Mouse (Mus musculus) heart, embryonic 16.5 days (tissue): ENCODE measurements around the gene Ibsp. TPM values are rescaled to one million over a fixed set of nuclear protein-coding genes. Genes with fewer than 3 reads are reported as not detected.
A peak's percentile ranks its signal among the peaks of the same experiment; 100 is the strongest.

Source experiments
- ATAC-seq: fragments of 200-750 bp; cut with Nextera tagmentation; replicated peaks from 2 replicates; pipeline ENCODE4 v1.8.0; 2017; ENCODE audit warnings: moderate number of reproducible peaks; ENCODE audit not compliant: insufficient read depth, low FRiP score; ENCODE audit errors: extremely low read depth
- H3K27ac ChIP-seq: fragments of 300-500 bp; sonication (generic); 2 replicates; pipeline ENCODE4 v1.5.1; 2014; ENCODE audit warnings: mild to moderate bottlenecking, low read length, control low read depth, moderate library complexity
- H3K27me3 ChIP-seq: fragments of 300-500 bp; sonication (generic); 2 replicates; pipeline ENCODE4 v1.6.1; 2014; ENCODE audit warnings: low read length, mixed read lengths; ENCODE audit not compliant: control insufficient read depth, insufficient read depth
- H3K36me3 ChIP-seq: fragments of 300-500 bp; sonication (generic); 2 replicates; pipeline ENCODE4 v1.6.1; 2014; ENCODE audit not compliant: control insufficient read depth, insufficient read depth
- H3K4me1 ChIP-seq: fragments of 300-500 bp; sonication (generic); 2 replicates; pipeline ENCODE4 v1.6.1; 2014; ENCODE audit warnings: low read length, mixed read lengths; ENCODE audit not compliant: control insufficient read depth, insufficient read depth
- H3K4me2 ChIP-seq: fragments of 300-500 bp; sonication (generic); 2 replicates; pipeline ENCODE4 v1.6.1; 2014; ENCODE audit warnings: low read depth, mild to moderate bottlenecking, control low read depth, low read length
- H3K4me3 ChIP-seq: fragments of 300-500 bp; sonication (generic); 2 replicates; pipeline ENCODE4 v1.5.1; 2014; ENCODE audit warnings: mild to moderate bottlenecking, control low read depth, low read length
- H3K9ac ChIP-seq: fragments of 300-500 bp; sonication (generic); 2 replicates; pipeline ENCODE4 v1.6.1; 2014; ENCODE audit warnings: low read length, control low read depth
- H3K9me3 ChIP-seq: fragments of 300-500 bp; sonication (generic); replicated peaks from 2 replicates; pipeline ENCODE4 v1.6.1; 2016; ENCODE audit warnings: low read length; ENCODE audit not compliant: control insufficient read depth
- WGBS: fragments of 180-500 bp; shearing (Covaris S2); extraction: QIAGEN DNeasy Blood & Tissue Kit; methylation state at CpG from one replicate; pipeline ENCODE4 v1.1.7; 2014; 5-methylcytosine and 5-hydroxymethylcytosine counted together
- polyA plus RNA-seq: library from polyadenylated mRNA; unstranded; fragments of >200 nt; fragmentation: Nextera tagmentation; extraction: Ambion mirVana; gene quantifications from 2 replicates; pipeline ENCODE4 v1.2.1, GENCODE M21; 2015

The Ibsp gene
- polyA plus RNA-seq, 1 experiment from 2014 or later, result 1.7 TPM

GRCm38 (mm10) chr5:104335962-104336361 is 37.0 kb downstream of the Ibsp start:
- H3K9me3 ChIP-seq, result no peaks in the 10 kb centered on the region
- WGBS, result 69% methylated on average over 5 of the region's 5 CpGs
- 0 out of 2 replicates have a peak, but pooled peaks cover 2% of the 10 kb centered on the region for H3K27me3 ChIP-seq
- H3K27ac ChIP-seq, result no peak overlapping the region
- H3K36me3 ChIP-seq, result no peaks in the 10 kb centered on the region
- no peak overlapping the region for H3K4me2 ChIP-seq
- H3K4me1 ChIP-seq, result peaks cover 2% of the 10 kb centered on the region; the same call in 1 of the 2 replicates
- ATAC-seq, result no peak
- no peak overlapping the region for H3K9ac ChIP-seq
- H3K4me3 ChIP-seq, result no peak overlapping the region

GRCm38 (mm10) chr5:104337491-104337890 is 38.5 kb downstream of the Ibsp start:
- no peak overlapping the region for H3K27ac ChIP-seq
- WGBS, result 76% methylated on average over 4 of the region's 4 CpGs
- H3K36me3 ChIP-seq, result no peaks in the 10 kb centered on the region
- H3K9me3 ChIP-seq, result no peaks in the 10 kb centered on the region
- H3K4me2 ChIP-seq, result no peak overlapping the region
- H3K4me3 ChIP-seq, result no peak overlapping the region
- peaks cover 2% of the 10 kb centered on the region; the same call in 1 of the 2 replicates for H3K4me1 ChIP-seq
- no peak overlapping the region for H3K9ac ChIP-seq
- H3K27me3 ChIP-seq, result 0 out of 2 replicates have a peak, but pooled peaks cover 2% of the 10 kb centered on the region
- ATAC-seq, result no peak

GRCm38 (mm10) chr5:104339009-104339408 is 40.0 kb downstream of the Ibsp start:
- Histone ChIP-seq H3K9me3 (no peaks in the 10 kb centered on the region), H3K36me3 (no peaks in the 10 kb centered on the region), H3K4me1 (no peaks in the 10 kb centered on the region), H3K27me3 (0 out of 2 replicates have a peak, but pooled peaks cover 2% of the 10 kb centered on the region), H3K4me2 (no peak overlapping the region), H3K27ac (no peak overlapping the region), H3K9ac (no peak overlapping the region), H3K4me3 (no peak overlapping the region)
- WGBS, result 74% methylated on average over 5 of the region's 5 CpGs
- no peak for ATAC-seq

- Histone ChIP-seq H3K9me3 (no peaks in the 10 kb centered on the region), H3K4me1 (no peaks in the 10 kb centered on the region), H3K4me2 (peak overlapping the region; percentile 40), H3K36me3 (no peaks in the 10 kb centered on the region), H3K9ac (no peak overlapping the region), H3K4me3 (no peak overlapping the region), H3K27me3 (0 out of 2 replicates have a peak, but pooled peaks cover 2% of the 10 kb centered on the region), H3K27ac (no peak overlapping the region)
- ATAC-seq, result no peak
- WGBS, result 23% methylated on average over 14 of the region's 14 CpGs
These were observed 40.9 kb downstream of the Ibsp start for GRCm38 (mm10) chr5:104339706-104340512.

GRCm38 (mm10) chr5:104340513-104340829 is 41.5 kb downstream of the Ibsp start:
- Histone ChIP-seq H3K4me2 (no peak overlapping the region), H3K9ac (no peak overlapping the region), H3K36me3 (no peaks in the 10 kb centered on the region), H3K4me1 (no peaks in the 10 kb centered on the region), H3K4me3 (no peak overlapping the region), H3K27me3 (0 out of 2 replicates have a peak, but pooled peaks cover 2% of the 10 kb centered on the region), H3K27ac (no peak overlapping the region), H3K9me3 (no peaks in the 10 kb centered on the region)
- 80% methylated on average over 4 of the region's 4 CpGs for WGBS
- ATAC-seq, result no peak

- Histone ChIP-seq H3K27ac (no peak overlapping the region), H3K4me3 (no peak overlapping the region), H3K27me3 (no peaks in the 10 kb centered on the region), H3K36me3 (no peaks in the 10 kb centered on the region), H3K9me3 (no peaks in the 10 kb centered on the region), H3K4me2 (no peak overlapping the region), H3K4me1 (no peaks in the 10 kb centered on the region), H3K9ac (no peak overlapping the region)
- WGBS, result 36% methylated on average over 6 of the region's 6 CpGs
- no peak for ATAC-seq
These were observed 43.9 kb downstream of the Ibsp start for GRCm38 (mm10) chr5:104342881-104343280.

- no peaks in the 10 kb centered on the region for H3K36me3 ChIP-seq
- H3K4me2 ChIP-seq, result no peak overlapping the region
- WGBS, result 56% methylated on average over 9 of the region's 9 CpGs
- no peaks in the 10 kb centered on the region for H3K9me3 ChIP-seq
- H3K4me1 ChIP-seq, result no peaks in the 10 kb centered on the region
- no peak overlapping the region for H3K27ac ChIP-seq
- no peak for ATAC-seq
- no peaks in the 10 kb centered on the region for H3K27me3 ChIP-seq
- H3K4me3 ChIP-seq, result no peak overlapping the region
- H3K9ac ChIP-seq, result no peak overlapping the region
These were observed 45.7 kb downstream of the Ibsp start for GRCm38 (mm10) chr5:104344526-104345240.

GRCm38 (mm10) chr5:104345241-104345630 is 46.3 kb downstream of the Ibsp start:
- Histone ChIP-seq H3K9me3 (no peaks in the 10 kb centered on the region), H3K4me3 (no peak overlapping the region), H3K4me2 (no peak overlapping the region), H3K27ac (no peak overlapping the region), H3K36me3 (no peaks in the 10 kb centered on the region), H3K27me3 (no peaks in the 10 kb centered on the region), H3K4me1 (no peaks in the 10 kb centered on the region), H3K9ac (no peak overlapping the region)
- WGBS, result 75% methylated on average over 6 of the region's 6 CpGs
- no peak for ATAC-seq

- Histone ChIP-seq H3K36me3 (no peaks in the 10 kb centered on the region), H3K27me3 (no peaks in the 10 kb centered on the region), H3K4me1 (no peaks in the 10 kb centered on the region), H3K27ac (no peak overlapping the region), H3K9me3 (no peaks in the 10 kb centered on the region), H3K4me3 (no peak overlapping the region), H3K9ac (no peak overlapping the region), H3K4me2 (no peak overlapping the region)
- ATAC-seq, result no peak
- 56% methylated on average over 1 of the region's 1 CpGs for WGBS
These were observed 52.1 kb downstream of the Ibsp start for GRCm38 (mm10) chr5:104351041-104351440.
